Mouse (Mus musculus) erythroblast, adult 5-6 weeks (primary cell): Measurements from ENCODE around the gene Gm4779. TPM values are rescaled to one million over a fixed set of nuclear protein-coding genes. Genes with fewer than 3 reads are reported as not detected.
"Not testable (repeated sequence)": the region's sequence is repeated elsewhere in the genome, so short reads cannot be mapped to it uniquely, and the experiment has no call there.

Source experiments
- ATAC-seq: replicated peaks from 2 replicates; pipeline ENCODE4 v1.8.0; 2016; ENCODE audit warnings: moderate number of reproducible peaks, mild to moderate bottlenecking, moderate TSS enrichment, inconsistent platforms; ENCODE audit not compliant: poor library complexity, low FRiP score, severe bottlenecking
- total RNA-seq, 2 experiments: library from RNA; stranded (forward) in 1 of 2; stranded (reverse) in 1 of 2; fragments of 150-400 nt in 1 of 2; fragments of 200-764, 138-1000 nt in 1 of 2; gene quantifications; 2 replicates each; pipeline versions ENCODE4 v1.2.3 to v1.2.4; 2015 to 2017; ENCODE audit warnings: low replicate concordance in 2 of 2

The Gm4779 gene
- total RNA-seq (2015; ENCODE audit: low replicate concordance) (not detected in 2 replicates), total RNA-seq (2017; ENCODE audit: low replicate concordance) (not detected in 2 replicates)

DNA sequence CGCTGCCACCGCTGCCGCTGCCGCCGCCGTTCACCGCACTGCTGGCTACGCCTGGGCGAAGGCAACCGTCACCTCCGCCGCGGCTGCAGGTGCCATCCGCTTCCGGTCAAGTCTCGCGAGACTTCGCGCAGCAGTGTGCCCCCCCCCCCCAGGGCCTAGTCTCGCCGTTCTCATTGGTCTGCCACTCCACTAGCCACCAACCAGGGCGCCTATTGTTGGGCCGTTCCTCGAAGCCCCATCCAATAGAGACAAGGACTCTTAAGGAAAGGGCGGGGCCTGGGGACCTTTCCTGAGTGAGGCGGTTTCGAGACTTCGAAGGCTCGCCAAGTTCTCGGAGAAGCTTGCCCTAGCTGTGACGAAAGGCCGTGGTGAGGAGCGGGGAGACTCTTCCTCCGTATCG lies at the start of gene Gm4779, which contains the start of gene 8030474K03Rik:
TSS of gene Gm4779 (minus strand) at position 82 of the 400 bp plus-strand sequence.
TSS of gene 8030474K03Rik (plus strand) at position 315 of the 400 bp plus-strand sequence.
- no peak for ATAC-seq

DNA sequence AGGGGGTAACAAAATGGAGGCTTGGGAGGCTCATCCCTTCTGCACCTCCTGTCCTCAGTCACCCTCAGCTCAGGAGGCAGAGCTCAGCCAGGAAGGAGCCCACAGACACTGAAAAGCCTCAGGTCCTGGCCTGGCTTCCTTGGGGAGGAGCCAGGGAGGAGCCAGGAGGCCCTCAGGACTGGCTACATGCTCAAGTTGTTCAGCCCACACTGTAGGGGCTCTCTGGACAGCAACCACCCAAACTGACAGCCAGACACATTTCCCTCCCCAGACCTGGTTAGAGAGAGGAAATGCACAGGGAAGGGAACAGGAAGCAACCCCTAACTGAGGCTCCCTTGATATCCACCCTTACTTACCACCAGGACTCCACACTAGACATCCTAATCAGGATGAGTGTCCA lies 25.8 kb upstream of the Gm4779 start:
- ATAC-seq: not testable (repeated sequence)

DNA sequence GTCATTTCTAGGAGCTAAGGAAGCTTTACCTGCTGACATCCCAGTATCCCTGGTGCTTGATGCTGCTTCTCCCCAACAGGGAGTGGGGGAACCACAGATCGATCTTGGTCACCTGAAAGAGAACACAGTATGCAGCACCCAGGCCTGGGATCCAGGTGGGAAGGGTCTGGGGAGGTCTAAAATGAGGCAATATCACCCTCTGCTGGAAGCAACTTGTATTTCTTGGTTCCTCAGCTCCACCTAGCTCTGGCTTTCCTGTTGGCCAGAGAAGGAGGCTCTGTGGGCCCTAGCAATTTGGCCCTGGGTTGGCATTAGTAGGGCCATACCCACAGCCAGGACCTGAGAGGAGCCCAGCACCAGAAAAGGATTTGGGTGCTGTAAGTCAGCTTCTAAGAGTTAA lies 24.9 kb upstream of the Gm4779 start:
- ATAC-seq: no peak

DNA sequence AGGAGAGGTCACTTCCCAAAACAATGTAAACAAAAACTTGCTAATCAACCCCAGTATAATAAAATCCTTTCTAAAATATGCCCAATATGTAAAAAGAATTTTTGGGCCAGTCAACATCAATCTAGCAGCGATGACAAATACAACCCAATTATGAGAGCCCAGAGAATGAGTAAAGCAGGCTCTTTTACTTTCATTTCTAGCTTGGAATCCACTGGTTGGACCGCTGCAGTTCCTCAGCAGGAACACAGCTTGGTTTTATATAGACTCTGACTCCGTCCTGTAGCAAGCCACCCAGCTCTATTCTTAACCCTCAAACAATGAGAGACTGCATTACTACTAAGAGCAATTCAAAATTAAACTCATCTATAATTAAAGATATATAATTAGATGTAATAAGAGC lies 17.5 kb upstream of the Gm4779 start:
- no peak for ATAC-seq

DNA sequence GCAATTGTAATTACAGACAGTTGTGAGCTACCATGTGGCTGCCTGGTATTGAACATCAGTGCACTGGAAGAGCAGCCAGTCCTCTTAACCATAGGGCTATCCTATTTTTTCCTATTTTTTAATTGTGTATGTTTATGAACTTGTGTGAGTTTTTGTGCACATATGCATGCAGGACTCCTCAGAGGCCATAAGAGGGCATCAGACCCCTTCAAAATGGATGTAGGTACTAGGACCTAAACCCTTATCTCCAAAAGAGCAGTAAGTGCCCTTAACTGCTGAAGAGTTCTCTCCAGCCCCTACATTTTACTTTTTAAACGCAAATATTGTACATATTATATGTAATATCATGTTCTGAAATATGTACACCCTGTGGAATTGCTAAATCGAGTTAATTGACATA lies 11.3 kb upstream of the Gm4779 start:
- no peak for ATAC-seq

DNA sequence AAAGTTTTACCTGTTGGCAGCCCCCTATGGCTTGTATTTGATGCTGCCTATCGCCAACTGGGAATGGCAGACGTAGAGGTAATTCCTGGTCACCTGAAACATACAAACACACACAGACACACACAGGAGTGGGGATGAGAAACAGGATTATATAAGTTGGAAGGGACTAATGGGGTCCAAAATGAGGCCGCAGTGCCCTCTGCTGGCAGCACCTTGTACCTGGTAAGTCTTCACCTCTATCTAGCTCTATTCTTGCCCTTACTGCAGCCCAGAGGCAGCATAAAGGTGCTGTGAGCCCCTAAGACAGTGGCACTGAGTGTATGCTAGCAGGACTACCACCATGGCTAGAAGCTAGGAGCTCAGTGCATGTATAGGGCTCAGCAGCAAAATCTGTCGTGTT lies 2.7 kb downstream of the Gm4779 start:
- ATAC-seq: no peak

DNA sequence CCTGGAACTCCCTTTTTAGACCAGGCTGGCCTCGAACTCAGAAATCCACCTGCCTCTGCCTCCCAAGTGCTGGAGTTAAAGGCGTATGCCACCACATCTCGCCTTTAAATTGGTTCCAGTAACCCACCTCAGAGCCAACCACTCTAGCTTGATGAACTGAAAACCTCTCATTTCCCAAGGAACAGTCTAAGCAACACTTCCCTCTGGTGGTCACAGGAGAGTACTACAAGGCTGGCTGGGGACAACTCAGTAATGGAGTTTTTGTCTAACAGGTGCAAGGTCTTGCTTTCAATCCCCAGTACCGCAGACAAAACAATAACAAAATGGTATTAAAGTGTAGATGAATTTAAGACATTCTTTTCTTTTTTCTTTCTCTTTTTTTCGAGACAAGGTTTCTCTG lies 22.2 kb downstream of the Gm4779 start:
- ATAC-seq: no peak

DNA sequence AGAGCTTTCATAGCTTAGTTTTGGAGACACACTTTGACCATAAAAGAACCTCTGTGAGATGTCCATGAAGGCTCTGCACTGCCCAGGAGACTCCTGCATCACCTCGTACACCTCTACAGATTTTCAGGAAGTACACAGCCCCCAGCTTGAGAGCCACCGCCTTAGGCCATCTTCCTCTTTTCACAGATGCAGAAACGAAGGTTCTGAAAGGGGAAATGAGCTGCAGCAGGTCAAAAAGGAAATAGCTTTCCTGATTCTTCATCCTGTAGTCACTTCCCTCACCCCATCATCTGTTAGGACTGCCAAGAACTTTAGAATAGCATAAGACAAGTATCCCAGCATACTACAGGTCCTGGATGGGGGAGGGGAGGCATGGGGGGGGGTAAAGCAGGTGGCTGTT lies 23.9 kb downstream of the Gm4779 start:
- ATAC-seq: no peak

DNA sequence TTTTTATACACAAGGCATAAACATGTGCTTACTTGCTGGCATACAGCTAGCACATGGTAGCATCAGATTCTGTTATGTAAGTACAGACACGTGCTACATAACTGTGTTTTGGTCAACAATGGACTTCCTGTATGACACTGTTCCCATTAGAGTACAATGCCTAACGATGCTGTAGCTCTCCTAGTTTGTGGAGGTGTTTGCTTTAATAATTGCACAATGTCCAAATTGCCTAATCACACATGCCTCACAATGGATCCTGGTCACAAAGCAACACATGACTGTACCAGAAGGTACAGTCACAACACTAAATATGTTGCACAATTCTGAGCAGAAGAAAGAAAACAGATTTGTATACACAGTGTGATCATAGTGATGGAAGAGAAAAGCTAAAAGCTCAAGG lies 24.7 kb downstream of the Gm4779 start:
- no peak for ATAC-seq

DNA sequence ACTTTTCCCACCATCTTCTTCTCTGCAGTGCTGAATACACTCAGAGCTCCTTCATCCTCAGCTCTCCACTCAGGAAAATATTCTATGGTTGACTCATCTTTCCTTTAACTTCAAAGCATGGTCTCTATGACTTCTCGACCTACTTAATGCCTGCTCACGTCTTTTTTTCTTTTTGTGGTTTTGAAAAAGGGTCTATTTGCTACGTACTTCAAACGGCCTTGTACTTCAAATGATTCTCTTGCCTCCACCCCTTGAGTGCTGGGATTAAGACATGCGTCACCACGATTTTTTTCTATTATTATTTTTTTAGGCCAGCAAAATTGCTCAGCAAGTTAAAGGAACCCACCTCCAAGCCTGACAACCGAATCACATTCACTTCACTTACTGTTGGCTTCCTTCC lies 26.9 kb downstream of the Gm4779 start:
- ATAC-seq: no peak

DNA sequence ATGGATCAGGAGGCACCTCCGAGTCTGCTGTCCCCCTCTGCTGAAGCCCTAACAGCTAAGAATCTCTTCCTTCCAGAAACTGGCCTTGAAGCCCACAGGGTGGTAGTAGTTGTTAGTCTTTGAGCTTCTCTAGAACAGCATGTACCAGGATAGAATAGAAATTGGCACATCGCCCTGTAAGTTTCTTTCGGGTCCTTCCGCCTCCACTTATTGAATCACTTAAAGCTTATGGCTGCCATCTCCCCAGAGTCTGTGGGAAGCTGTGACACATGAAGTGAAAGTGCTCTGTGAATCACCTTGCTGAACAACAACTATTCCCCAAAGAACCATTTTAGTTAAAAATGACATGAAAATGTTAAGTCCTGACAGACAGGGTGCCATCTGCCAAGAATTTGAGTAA lies 29.1 kb downstream of the Gm4779 start:
- no peak for ATAC-seq

DNA sequence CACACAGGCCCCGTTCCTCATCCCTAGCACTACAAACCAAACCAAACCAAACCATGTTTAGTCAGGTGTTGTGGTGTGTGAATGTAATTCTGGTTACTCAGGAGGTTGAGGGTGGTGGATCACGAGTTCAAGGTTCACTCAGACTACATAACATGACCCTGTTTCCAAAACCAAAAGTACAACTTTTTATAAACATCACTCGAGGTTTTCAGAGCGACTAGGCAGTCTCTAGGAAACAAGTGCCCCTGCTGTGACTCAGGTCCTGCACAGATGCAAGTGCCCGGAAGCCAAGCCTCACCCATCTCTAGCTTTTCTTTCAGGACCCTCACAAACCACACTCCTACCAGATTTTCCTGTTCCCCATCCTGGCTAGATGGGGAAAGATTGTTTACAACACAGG lies 29.6 kb downstream of the Gm4779 start:
- ATAC-seq: no peak

DNA sequence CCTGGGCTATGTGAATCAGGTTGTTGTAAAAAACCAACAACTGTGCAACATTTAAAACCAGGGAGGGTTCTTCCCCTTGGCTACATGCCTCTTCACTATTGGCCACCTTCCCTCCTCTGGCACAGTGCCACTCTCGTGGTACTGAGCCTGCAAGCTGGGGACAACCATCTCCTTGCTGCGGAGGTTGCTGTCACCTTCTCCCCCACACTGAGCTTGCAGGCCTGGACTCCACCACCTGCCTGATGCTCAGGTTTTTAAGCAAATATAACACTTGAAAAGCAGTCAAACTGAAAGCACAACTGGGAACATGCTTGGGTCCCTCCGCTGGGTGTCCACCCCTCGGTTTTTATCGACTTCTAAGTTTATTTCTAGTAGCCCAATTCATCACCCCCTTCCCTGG lies 39.7 kb downstream of the Gm4779 start:
- ATAC-seq: no peak

DNA sequence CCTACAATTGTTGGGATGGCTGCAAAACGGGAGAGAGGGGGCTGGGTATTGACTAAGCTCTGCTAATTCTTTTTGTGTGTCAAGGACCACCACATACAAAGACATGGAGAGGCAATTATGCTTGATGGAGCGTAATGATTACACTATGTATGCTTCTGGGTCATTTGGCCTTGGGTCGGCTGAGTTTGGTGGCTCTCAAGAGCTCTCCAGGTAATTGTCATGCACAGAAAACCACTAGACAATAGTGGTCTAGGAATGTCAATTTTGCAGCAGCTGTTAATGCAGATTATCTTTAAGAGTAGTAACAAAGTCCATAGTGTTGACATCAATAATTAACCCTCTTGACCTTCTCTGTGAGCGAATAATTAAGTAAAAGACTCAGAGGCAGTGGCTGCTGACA lies 44.1 kb downstream of the Gm4779 start:
- ATAC-seq: no peak

DNA sequence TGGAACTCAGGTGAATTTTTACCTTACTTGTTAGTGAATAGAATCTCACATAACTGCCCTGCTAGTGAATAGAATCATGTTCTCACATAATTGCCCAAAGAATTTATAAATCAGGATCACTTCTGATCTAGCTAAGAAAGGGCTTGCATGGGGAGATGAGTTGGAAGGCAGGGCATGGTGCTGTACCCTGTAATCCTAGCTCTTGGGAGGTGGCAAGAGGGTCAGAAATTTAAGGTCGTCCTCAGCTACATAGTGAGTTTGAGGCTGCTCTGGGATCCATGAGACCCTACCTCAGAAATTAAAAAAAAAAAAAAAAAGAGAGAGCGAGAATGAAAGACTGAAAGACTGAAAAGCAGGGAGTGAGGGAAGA lies 53.2 kb downstream of the Gm4779 start:
- ATAC-seq: no peak

DNA sequence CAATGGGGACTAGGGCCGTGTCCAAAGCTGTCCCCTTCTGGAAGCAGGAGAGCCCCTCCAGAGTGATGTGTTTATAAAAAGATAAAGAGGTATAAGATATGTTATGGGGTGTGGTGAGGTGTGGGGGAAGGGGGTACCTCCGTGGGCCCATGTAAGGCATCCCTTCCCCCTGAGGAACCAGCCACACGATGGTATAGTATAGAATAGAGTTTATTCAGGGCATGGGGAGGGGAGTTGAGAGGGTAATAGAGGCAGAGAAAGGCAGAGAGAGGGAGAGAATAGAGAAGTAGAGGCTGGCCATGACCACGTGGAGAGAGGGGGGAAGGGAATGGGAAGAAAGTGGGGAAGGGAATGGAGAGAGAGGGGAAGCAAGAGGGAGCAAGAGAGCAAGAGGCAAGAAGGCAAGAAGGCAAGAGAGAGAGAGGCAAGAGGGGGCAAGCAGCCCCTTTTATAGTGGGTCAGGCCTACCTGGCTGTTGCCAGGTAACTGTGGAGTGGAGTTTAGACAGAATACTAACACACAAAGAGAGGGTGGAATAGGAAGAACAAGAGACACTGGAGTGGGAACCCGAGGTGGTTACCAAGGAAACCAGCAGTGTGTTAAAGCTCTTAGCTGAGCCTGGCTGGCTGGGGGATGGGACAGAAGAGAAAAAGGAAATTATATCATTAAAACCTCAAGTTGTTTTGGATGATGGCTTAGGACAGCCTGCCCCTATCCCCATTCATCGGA lies 53.7 kb downstream of the Gm4779 start:
- no peak for ATAC-seq

Other genes with a start within 250 kb of the Gm4779 start
- gene Ogt, start 154.4 kb downstream of the Gm4779 start, total RNA-seq (2015; ENCODE audit: low replicate concordance): 594 and 651 TPM in 2 replicates
- 467 and 535 TPM in 2 replicates for gene Ogt, start 154.4 kb downstream of the Gm4779 start, total RNA-seq (2017; ENCODE audit: low replicate concordance)
- 0.63 and 4.2 TPM in 2 replicates for gene Cxcr3, start 60.2 kb downstream of the Gm4779 start, total RNA-seq (2015; ENCODE audit: low replicate concordance)
- 1.7 TPM in 1 of 2 replicates, not detected in the other for gene Cxcr3, start 60.2 kb downstream of the Gm4779 start, total RNA-seq (2017; ENCODE audit: low replicate concordance)
- not detected in 2 replicates for gene 8030474K03Rik, start 233 bp upstream of the Gm4779 start, total RNA-seq (2015; ENCODE audit: low replicate concordance)
- not detected in 2 replicates for gene 8030474K03Rik, start 233 bp upstream of the Gm4779 start, total RNA-seq (2017; ENCODE audit: low replicate concordance)
- 12.5 and 31.3 TPM in 2 replicates for gene Nhsl2, start 55.0 kb upstream of the Gm4779 start, total RNA-seq (2015; ENCODE audit: low replicate concordance)
- 5.8 and 6.0 TPM in 2 replicates for gene Nhsl2, start 55.0 kb upstream of the Gm4779 start, total RNA-seq (2017; ENCODE audit: low replicate concordance)